Mouse (Mus musculus): ENCODE data around the gene Cwc25. TPM values are rescaled to one million over a fixed set of nuclear protein-coding genes. Genes with fewer than 3 reads are reported as not detected.

Gene Cwc25
- polyA plus RNA-seq, 1 experiment from 2014 or later = 15.4 TPM

DNA sequence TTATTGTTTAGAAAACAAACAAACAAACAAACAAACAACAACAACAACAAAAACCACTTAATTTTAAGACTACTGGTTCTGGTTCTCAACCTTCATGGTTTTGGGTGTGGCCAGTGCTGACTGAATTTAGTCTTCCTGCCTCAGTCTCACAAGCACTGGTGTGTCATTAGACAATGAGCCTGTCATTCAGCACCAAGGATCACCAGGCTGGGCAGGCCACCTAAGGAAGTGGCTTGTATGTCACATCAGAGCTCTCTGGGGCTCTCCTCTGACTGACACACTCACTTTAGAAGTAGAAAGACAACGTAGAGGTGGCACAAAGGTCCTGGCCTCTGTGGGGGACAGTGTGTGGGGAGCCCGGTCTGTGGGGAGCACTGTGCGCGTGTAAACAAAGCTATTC is 47.3 kb downstream of the Cwc25 start:
- ATAC-seq (ENCODE audit: insufficient number of reproducible peaks, low FRiP score, low TSS enrichment, low read depth) (no peak), DNase-seq (ENCODE audit: low spot score) (no peak)
- H3K4me2 ChIP-seq (ENCODE audit: low read depth, severe bottlenecking) = no peak overlapping the region
- no peak overlapping the region for H3K4me3 ChIP-seq (ENCODE audit: low read depth, low read length)
- H3K4me1 ChIP-seq (ENCODE audit: control insufficient read depth, insufficient read depth, low read length) = no peaks in the 10 kb centered on the region
- H3K9ac ChIP-seq (ENCODE audit: low read length) = no peak overlapping the region
- peaks cover 38% of the 10 kb centered on the region for H3K36me3 ChIP-seq (ENCODE audit: control insufficient read depth, insufficient read depth, low read length)
- 91% methylated on average over 4 of the region's 4 CpGs for WGBS
- H3K27ac ChIP-seq (replicated peaks; ENCODE audit: low read depth, low read length) = no peak overlapping the region
- no peaks in the 10 kb centered on the region for H3K27me3 ChIP-seq (ENCODE audit: control insufficient read depth, insufficient read depth, low read length)
- H3K9me3 ChIP-seq (ENCODE audit: control insufficient read depth, low read length) = peaks cover 2% of the 10 kb centered on the region; the same call in 1 of the 2 replicates

DNA sequence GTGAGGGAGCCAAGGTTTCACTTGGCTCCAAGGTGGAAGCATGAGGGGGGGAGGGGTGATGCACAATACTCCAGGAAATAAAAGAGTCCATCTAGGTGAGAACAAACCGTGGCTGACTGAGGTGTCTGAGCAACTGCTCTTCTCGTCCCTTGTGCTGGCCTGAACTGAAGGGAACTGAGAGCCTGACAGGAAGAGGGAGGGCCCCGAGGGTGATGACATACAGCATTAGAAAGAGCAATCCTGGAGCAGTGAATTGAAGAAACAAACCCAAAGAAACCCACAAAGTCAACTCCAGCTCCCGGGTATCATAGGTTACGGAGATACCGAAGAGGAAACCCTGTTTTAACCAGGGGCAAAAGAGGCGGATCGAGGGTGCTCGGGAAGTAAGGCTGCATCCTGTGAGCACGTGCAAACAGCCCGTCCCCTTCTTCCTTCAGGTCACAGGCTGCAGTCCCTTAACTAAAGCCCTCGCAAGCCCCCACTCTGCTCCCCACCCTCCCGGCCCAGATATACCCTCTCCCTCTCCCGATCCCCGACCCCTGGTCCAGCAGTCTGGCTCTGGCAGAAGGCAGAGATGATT is 48.0 kb downstream of the Cwc25 start:
- WGBS = 79% methylated on average over 15 of the region's 15 CpGs
- Histone ChIP-seq H3K4me1 (ENCODE audit: control insufficient read depth, insufficient read depth, low read length) (no peaks in the 10 kb centered on the region), H3K27me3 (ENCODE audit: control insufficient read depth, insufficient read depth, low read length) (no peaks in the 10 kb centered on the region), H3K36me3 (ENCODE audit: control insufficient read depth, insufficient read depth, low read length) (peaks cover 42% of the 10 kb centered on the region), H3K9me3 (ENCODE audit: control insufficient read depth, low read length) (peaks cover 2% of the 10 kb centered on the region; the same call in 1 of the 2 replicates), H3K9ac (ENCODE audit: low read length) (no peak overlapping the region), H3K27ac (replicated peaks; ENCODE audit: low read depth, low read length) (no peak overlapping the region), H3K4me3 (ENCODE audit: low read depth, low read length) (no peak overlapping the region), H3K4me2 (ENCODE audit: low read depth, severe bottlenecking) (no peak overlapping the region)
- ATAC-seq (ENCODE audit: insufficient number of reproducible peaks, low FRiP score, low TSS enrichment, low read depth) (no peak), DNase-seq (ENCODE audit: low spot score) (no peak)

DNA sequence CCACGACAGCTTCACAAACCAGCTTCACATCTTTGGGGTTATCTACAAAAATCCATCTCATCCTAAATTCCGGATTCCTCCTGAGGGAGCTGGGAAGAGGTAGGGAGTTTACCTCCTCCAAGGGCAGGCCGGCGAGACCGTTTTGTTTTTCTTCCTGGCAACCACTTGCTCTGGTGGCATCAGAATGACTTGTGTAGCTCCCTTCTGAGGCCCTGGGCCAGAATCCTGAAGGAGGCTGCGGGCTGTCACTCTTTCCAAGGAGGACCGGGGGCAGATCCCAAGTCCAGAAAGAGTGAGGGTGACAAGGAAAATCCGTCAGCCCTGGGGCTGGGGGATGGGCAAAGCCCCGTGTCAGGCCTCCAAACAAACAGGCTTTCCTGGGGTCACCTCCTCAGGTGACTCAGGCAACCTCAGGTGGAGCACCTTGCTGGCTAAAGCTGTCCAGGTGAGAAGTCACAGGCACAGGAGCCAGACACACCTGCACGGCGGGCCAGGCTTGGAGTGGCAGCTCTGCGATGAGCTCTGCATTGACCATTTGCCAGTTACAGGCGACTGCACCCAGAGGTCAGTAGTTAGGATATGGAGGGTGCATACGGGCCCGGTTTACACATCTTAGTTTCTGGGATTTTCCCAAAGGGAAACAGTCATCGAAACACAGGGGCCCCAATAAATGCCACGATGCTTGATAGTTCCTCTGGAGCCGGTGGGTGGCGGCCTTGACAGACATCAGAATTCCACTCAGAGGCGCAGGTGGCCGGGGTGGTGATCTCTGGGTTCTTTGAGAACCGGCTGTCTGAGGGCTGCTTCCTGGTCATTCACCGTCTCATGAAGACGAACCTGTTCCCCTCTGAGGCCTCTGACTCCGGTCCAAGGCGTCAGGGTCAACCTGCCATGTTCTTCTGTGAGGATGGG is 48.7 kb downstream of the Cwc25 start:
- H3K4me2 ChIP-seq (ENCODE audit: low read depth, severe bottlenecking) = no peak overlapping the region
- no peaks in the 10 kb centered on the region for H3K27me3 ChIP-seq (ENCODE audit: control insufficient read depth, insufficient read depth, low read length)
- no peak overlapping the region for H3K9ac ChIP-seq (ENCODE audit: low read length)
- no peaks in the 10 kb centered on the region for H3K4me1 ChIP-seq (ENCODE audit: control insufficient read depth, insufficient read depth, low read length)
- H3K27ac ChIP-seq (replicated peaks; ENCODE audit: low read depth, low read length) = no peak overlapping the region
- WGBS = 90% methylated on average over 26 of the region's 26 CpGs
- H3K9me3 ChIP-seq (ENCODE audit: control insufficient read depth, low read length) = peaks cover 2% of the 10 kb centered on the region; the same call in 1 of the 2 replicates
- no peak overlapping the region for H3K4me3 ChIP-seq (ENCODE audit: low read depth, low read length)
- DNase-seq (ENCODE audit: low spot score) = no peak
- H3K36me3 ChIP-seq (ENCODE audit: control insufficient read depth, insufficient read depth, low read length) = peaks cover 39% of the 10 kb centered on the region
- no peak for ATAC-seq (ENCODE audit: insufficient number of reproducible peaks, low FRiP score, low TSS enrichment, low read depth)

DNA sequence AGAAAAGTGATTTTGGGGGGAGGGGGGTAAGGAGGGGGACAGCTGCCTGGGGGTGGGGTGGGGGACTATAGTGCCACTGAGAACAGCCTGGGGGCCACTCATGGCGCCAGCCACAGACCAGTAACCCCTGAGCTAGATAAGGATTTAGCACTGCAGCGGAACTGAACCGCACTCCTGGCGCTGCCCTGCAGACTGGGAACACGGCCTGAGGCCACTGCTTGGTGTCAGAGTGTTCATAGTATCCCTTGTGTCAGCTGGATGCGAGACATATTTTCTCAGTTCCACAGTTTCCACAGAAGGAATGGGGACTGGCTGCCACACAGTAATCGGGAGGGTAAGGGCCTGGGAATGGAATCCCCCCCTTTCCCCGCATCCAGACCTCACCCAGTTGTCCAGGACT is 50.3 kb downstream of the Cwc25 start:
- H3K27me3 ChIP-seq (ENCODE audit: control insufficient read depth, insufficient read depth, low read length) = no peaks in the 10 kb centered on the region
- WGBS = 88% methylated on average over 8 of the region's 8 CpGs
- ATAC-seq (ENCODE audit: insufficient number of reproducible peaks, low FRiP score, low TSS enrichment, low read depth) (no peak), DNase-seq (ENCODE audit: low spot score) (no peak)
- no peak overlapping the region for H3K9ac ChIP-seq (ENCODE audit: low read length)
- H3K27ac ChIP-seq (replicated peaks; ENCODE audit: low read depth, low read length) = no peak overlapping the region
- H3K4me1 ChIP-seq (ENCODE audit: control insufficient read depth, insufficient read depth, low read length) = no peaks in the 10 kb centered on the region
- peaks cover 26% of the 10 kb centered on the region for H3K36me3 ChIP-seq (ENCODE audit: control insufficient read depth, insufficient read depth, low read length)
- H3K4me2 ChIP-seq (ENCODE audit: low read depth, severe bottlenecking) = no peak overlapping the region
- no peaks in the 10 kb centered on the region for H3K9me3 ChIP-seq (ENCODE audit: control insufficient read depth, low read length)
- no peak overlapping the region for H3K4me3 ChIP-seq (ENCODE audit: low read depth, low read length)

- no peak for ATAC-seq (ENCODE audit: insufficient number of reproducible peaks, low FRiP score, low TSS enrichment, low read depth)
- H3K27me3 ChIP-seq (ENCODE audit: control insufficient read depth, insufficient read depth, low read length) = no peaks in the 10 kb centered on the region
- WGBS = 94% methylated on average over 14 of the region's 14 CpGs
- no peak overlapping the region for H3K4me2 ChIP-seq (ENCODE audit: low read depth, severe bottlenecking)
- H3K4me3 ChIP-seq (ENCODE audit: low read depth, low read length) = no peak overlapping the region
- H3K9ac ChIP-seq (ENCODE audit: low read length) = no peak overlapping the region
- DNase-seq (ENCODE audit: low spot score) = no peak
- H3K36me3 ChIP-seq (ENCODE audit: control insufficient read depth, insufficient read depth, low read length) = peaks cover 19% of the 10 kb centered on the region
- H3K27ac ChIP-seq (replicated peaks; ENCODE audit: low read depth, low read length) = no peak overlapping the region
- H3K9me3 ChIP-seq (ENCODE audit: control insufficient read depth, low read length) = no peaks in the 10 kb centered on the region
- H3K4me1 ChIP-seq (ENCODE audit: control insufficient read depth, insufficient read depth, low read length) = no peaks in the 10 kb centered on the region
Observed at GRCm38 (mm10) chr11:97714784-97715760, 51.3 kb downstream of the Cwc25 start.

- ATAC-seq (ENCODE audit: insufficient number of reproducible peaks, low FRiP score, low TSS enrichment, low read depth) = no peak
- Histone ChIP-seq H3K36me3 (ENCODE audit: control insufficient read depth, insufficient read depth, low read length) (peaks cover 14% of the 10 kb centered on the region), H3K4me1 (ENCODE audit: control insufficient read depth, insufficient read depth, low read length) (no peaks in the 10 kb centered on the region), H3K27ac (replicated peaks; ENCODE audit: low read depth, low read length) (no peak overlapping the region), H3K9me3 (ENCODE audit: control insufficient read depth, low read length) (no peaks in the 10 kb centered on the region), H3K4me3 (ENCODE audit: low read depth, low read length) (no peak overlapping the region), H3K4me2 (ENCODE audit: low read depth, severe bottlenecking) (no peak overlapping the region), H3K27me3 (ENCODE audit: control insufficient read depth, insufficient read depth, low read length) (no peaks in the 10 kb centered on the region), H3K9ac (ENCODE audit: low read length) (no peak overlapping the region)
- WGBS = 98% methylated on average over 3 of the region's 3 CpGs
- DNase-seq (ENCODE audit: low spot score) = no peak
Observed at GRCm38 (mm10) chr11:97714356-97714755, 52.0 kb downstream of the Cwc25 start.

DNA sequence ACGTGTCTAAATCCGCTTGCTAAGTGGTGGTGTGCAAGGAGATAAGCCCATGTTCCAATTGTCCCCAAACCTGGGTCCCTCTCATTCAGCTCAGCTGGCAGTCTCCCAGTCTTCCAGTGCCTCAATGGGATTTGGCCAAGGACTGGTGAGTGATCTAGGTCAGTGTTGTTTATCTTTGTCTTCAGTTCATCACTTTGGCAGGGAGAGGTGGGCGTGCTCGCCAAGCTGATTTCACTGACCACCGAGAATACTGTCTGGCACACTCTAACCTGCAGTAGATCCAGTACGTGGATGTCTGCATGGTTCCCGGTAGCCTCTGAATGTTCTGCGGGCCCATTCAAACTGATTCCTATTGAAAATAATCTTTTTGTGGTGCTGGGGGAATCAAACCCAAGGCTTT is 52.5 kb downstream of the Cwc25 start:
- Histone ChIP-seq H3K4me2 (ENCODE audit: low read depth, severe bottlenecking) (no peak overlapping the region), H3K27me3 (ENCODE audit: control insufficient read depth, insufficient read depth, low read length) (no peaks in the 10 kb centered on the region), H3K9me3 (ENCODE audit: control insufficient read depth, low read length) (no peaks in the 10 kb centered on the region), H3K4me1 (ENCODE audit: control insufficient read depth, insufficient read depth, low read length) (no peaks in the 10 kb centered on the region), H3K4me3 (ENCODE audit: low read depth, low read length) (no peak overlapping the region), H3K27ac (replicated peaks; ENCODE audit: low read depth, low read length) (no peak overlapping the region), H3K36me3 (ENCODE audit: control insufficient read depth, insufficient read depth, low read length) (peaks cover 15% of the 10 kb centered on the region; the same call in 1 of the 2 replicates), H3K9ac (ENCODE audit: low read length) (no peak overlapping the region)
- no peak for ATAC-seq (ENCODE audit: insufficient number of reproducible peaks, low FRiP score, low TSS enrichment, low read depth)
- DNase-seq (ENCODE audit: low spot score) = no peak
- 93% methylated on average over 8 of the region's 8 CpGs for WGBS

- Histone ChIP-seq H3K27ac (replicated peaks; ENCODE audit: low read depth, low read length) (no peak overlapping the region), H3K9ac (ENCODE audit: low read length) (no peak overlapping the region), H3K4me1 (ENCODE audit: control insufficient read depth, insufficient read depth, low read length) (no peaks in the 10 kb centered on the region), H3K9me3 (ENCODE audit: control insufficient read depth, low read length) (no peaks in the 10 kb centered on the region), H3K4me3 (ENCODE audit: low read depth, low read length) (no peak overlapping the region), H3K36me3 (ENCODE audit: control insufficient read depth, insufficient read depth, low read length) (peaks cover 10% of the 10 kb centered on the region; the same call in 1 of the 2 replicates), H3K27me3 (ENCODE audit: control insufficient read depth, insufficient read depth, low read length) (no peaks in the 10 kb centered on the region), H3K4me2 (ENCODE audit: low read depth, severe bottlenecking) (no peak overlapping the region)
- 95% methylated on average over 15 of the region's 15 CpGs for WGBS
- ATAC-seq (ENCODE audit: insufficient number of reproducible peaks, low FRiP score, low TSS enrichment, low read depth) (no peak), DNase-seq (ENCODE audit: low spot score) (no peak)
Observed at GRCm38 (mm10) chr11:97712286-97712685, 54.1 kb downstream of the Cwc25 start.
